ENCODE assay signal across 16 mouse cellular contexts in genomic region chr16:29904183-29904775, GRCm38 (mm10).
DNase-seq lines count a peak whose midpoint lies in the region; ATAC-seq and TF ChIP-seq lines count a peak whose summit lies in the region.
"Had no signal": no experiment of that assay in that cellular context is flagged by ENCODE, and none has a peak within 500 bp of the region (broad histone marks: within the 10 kb centered on the region; RNA-seq: fewer than 3 reads in every experiment).

No protein-coding gene starts in this region.

- peaks cover 41% of the 10 kb centered on the region for H3K27me3 ChIP-seq in hindbrain, embryonic 12.5 days
- peaks cover 3% of the 10 kb centered on the region; the same call in 1 of the 2 replicates for H3K27me3 ChIP-seq in hindbrain, embryonic 11.5 days (ENCODE audit: control insufficient read depth, insufficient read depth, low read length)
- no peaks in the 10 kb centered on the region for H3K27me3 ChIP-seq in lung, embryonic 16.5 days (ENCODE audit: control insufficient read depth, insufficient read depth, low read depth, low read length)
- H3K27me3 ChIP-seq in limb, embryonic 14.5 days (ENCODE audit: control insufficient read depth, insufficient read depth, low read length) = no peaks in the 10 kb centered on the region
- H3K27me3 ChIP-seq in stomach, postnatal 0 days (ENCODE audit: control insufficient read depth, insufficient read depth, low read length) = no peaks in the 10 kb centered on the region
- peaks cover 13% of the 10 kb centered on the region for H3K27me3 ChIP-seq in kidney, embryonic 15.5 days
- H3K27me3 ChIP-seq: heart, embryonic 13.5 days; Patski had no signal

- peak; percentile 32; the same call in 1 of the 2 replicates for ATAC-seq in hindbrain, embryonic 12.5 days (ENCODE audit: low FRiP score)
- ATAC-seq in hindbrain, embryonic 11.5 days (ENCODE audit: low FRiP score) = no peak
- ATAC-seq in lung, embryonic 16.5 days (ENCODE audit: low read depth) = peak; percentile 12; the same call in 1 of the 2 replicates
- ATAC-seq in limb, embryonic 14.5 days (ENCODE audit: low FRiP score, low read depth) = no peak
- ATAC-seq in stomach, postnatal 0 days (ENCODE audit: low FRiP score, low TSS enrichment) = no peak
- ATAC-seq in kidney, embryonic 15.5 days (replicated peaks; ENCODE audit: low FRiP score) = no peak

- TF ChIP-seq POLR2A in lung, adult 2 months (IDR thresholded peaks at IDR 0.05; ENCODE audit: borderline replicate concordance, extremely low read depth, low read depth, low read length) = no peak
- TF ChIP-seq POLR2A in limb, embryonic 14.5 days (IDR thresholded peaks at IDR 0.05; ENCODE audit: borderline replicate concordance, extremely low read depth, insufficient read depth, insufficient read length) = no peak

- no peak overlapping the region for H3K4me2 ChIP-seq in hindbrain, embryonic 12.5 days (replicated peaks)
- H3K4me2 ChIP-seq in hindbrain, embryonic 11.5 days (replicated peaks; ENCODE audit: low read depth, low read length) = no peak overlapping the region
- no peak overlapping the region for H3K4me2 ChIP-seq in lung, embryonic 16.5 days (ENCODE audit: low read depth, low read length)
- H3K4me2 ChIP-seq in limb, embryonic 14.5 days (replicated peaks; ENCODE audit: low read depth, low read length, severe bottlenecking) = no peak overlapping the region; the same call in 1 of the 2 replicates
- H3K4me2 ChIP-seq in stomach, postnatal 0 days (replicated peaks; ENCODE audit: low read depth) = no peak overlapping the region
- no peak overlapping the region for H3K4me2 ChIP-seq in kidney, embryonic 15.5 days
- H3K4me2 ChIP-seq: heart, embryonic 13.5 days; midbrain, embryonic 11.5 days had no signal

- H3K9me3 ChIP-seq in hindbrain, embryonic 12.5 days (replicated peaks) = no peaks in the 10 kb centered on the region
- no peaks in the 10 kb centered on the region for H3K9me3 ChIP-seq in hindbrain, embryonic 11.5 days (ENCODE audit: control insufficient read depth, low read length)
- no peaks in the 10 kb centered on the region for H3K9me3 ChIP-seq in lung, embryonic 16.5 days (ENCODE audit: control insufficient read depth, low read length)
- no peaks in the 10 kb centered on the region for H3K9me3 ChIP-seq in limb, embryonic 14.5 days (ENCODE audit: control insufficient read depth, low read length)
- H3K9me3 ChIP-seq in stomach, postnatal 0 days (ENCODE audit: control insufficient read depth, low read length) = no peaks in the 10 kb centered on the region
- H3K9me3 ChIP-seq in kidney, embryonic 15.5 days (replicated peaks) = no peaks in the 10 kb centered on the region
- H3K9me3 ChIP-seq: heart, embryonic 13.5 days had no signal

- H3K4me1 ChIP-seq in hindbrain, embryonic 12.5 days = peaks cover 18% of the 10 kb centered on the region
- no peaks in the 10 kb centered on the region for H3K4me1 ChIP-seq in hindbrain, embryonic 11.5 days (replicated peaks; ENCODE audit: control insufficient read depth, insufficient read depth, low read length)
- peaks cover 27% of the 10 kb centered on the region for H3K4me1 ChIP-seq in lung, embryonic 16.5 days (replicated peaks; ENCODE audit: control insufficient read depth, insufficient read depth, low read length)
- 0 out of 2 replicates have a peak, but pooled peaks cover 3% of the 10 kb centered on the region for H3K4me1 ChIP-seq in lung, adult 2 months (ENCODE audit: control insufficient read depth, insufficient read depth, low read length)
- H3K4me1 ChIP-seq in limb, embryonic 14.5 days (ENCODE audit: control insufficient read depth, insufficient read depth, low read length) = peaks cover 43% of the 10 kb centered on the region
- H3K4me1 ChIP-seq in stomach, postnatal 0 days (replicated peaks; ENCODE audit: control insufficient read depth, insufficient read depth) = peaks cover 9% of the 10 kb centered on the region
- H3K4me1 ChIP-seq in kidney, embryonic 15.5 days = peaks cover 33% of the 10 kb centered on the region

- TF ChIP-seq CTCF in lung, adult 2 months (IDR thresholded peaks at IDR 0.05; ENCODE audit: insufficient read depth, low read length) = no peak
- TF ChIP-seq CTCF in stomach, postnatal 0 days (IDR thresholded peaks at IDR 0.05; ENCODE audit: low read depth) = no peak

- no peak overlapping the region for H3K9ac ChIP-seq in hindbrain, embryonic 12.5 days
- H3K9ac ChIP-seq in hindbrain, embryonic 11.5 days (ENCODE audit: low read depth, low read length) = no peak overlapping the region
- H3K9ac ChIP-seq in lung, embryonic 16.5 days (ENCODE audit: low read length) = no peak overlapping the region
- 0 out of 2 replicates have a peak overlapping the region, but pooled peaks have one; percentile 4 for H3K9ac ChIP-seq in limb, embryonic 14.5 days (ENCODE audit: low read depth, low read length, severe bottlenecking)
- H3K9ac ChIP-seq in stomach, postnatal 0 days (ENCODE audit: low read length) = no peak overlapping the region
- H3K9ac ChIP-seq in kidney, embryonic 15.5 days = no peak overlapping the region
- H3K9ac ChIP-seq: heart, embryonic 13.5 days had no signal

- WGBS in hindbrain, embryonic 12.5 days = 66% methylated on average over 9 of the region's 9 CpGs
- WGBS in hindbrain, embryonic 11.5 days = 59% methylated on average over 9 of the region's 9 CpGs
- WGBS in lung, embryonic 16.5 days = 50% methylated on average over 9 of the region's 9 CpGs
- 76% methylated on average over 9 of the region's 9 CpGs for WGBS in lung, adult 2 months
- 28% methylated on average over 9 of the region's 9 CpGs for WGBS in limb, embryonic 14.5 days
- WGBS in stomach, postnatal 0 days = 66% methylated on average over 9 of the region's 9 CpGs
- WGBS in kidney, embryonic 15.5 days = 42% methylated on average over 9 of the region's 9 CpGs

- DNase-seq in hindbrain, embryonic 11.5 days (ENCODE audit: low spot score) = no peak
- DNase-seq in lung, adult 2 months = no peak
- DNase-seq in limb, embryonic 14.5 days (ENCODE audit: low spot score) = no peak
- DNase-seq in stomach, postnatal 0 days (ENCODE audit: low spot score) = no peak
- DNase-seq: B cell, adult 2 months; cerebellum, adult 9-11 months; gastrocnemius, postnatal 36 days; heart, postnatal 4 days; kidney, adult 8-10 months; thymus, postnatal 14 days had no signal

- H3K4me3 ChIP-seq in hindbrain, embryonic 12.5 days = no peak overlapping the region
- H3K4me3 ChIP-seq in hindbrain, embryonic 11.5 days (ENCODE audit: low read depth, low read length) = no peak overlapping the region
- no peak overlapping the region for H3K4me3 ChIP-seq in lung, embryonic 16.5 days (ENCODE audit: low read length)
- H3K4me3 ChIP-seq in lung, adult 2 months (replicated peaks; ENCODE audit: extremely low read depth, low read depth, low read length) = no peak overlapping the region
- H3K4me3 ChIP-seq in limb, embryonic 14.5 days (replicated peaks; ENCODE audit: low read length) = no peak overlapping the region
- H3K4me3 ChIP-seq in stomach, postnatal 0 days (ENCODE audit: low read depth, low read length) = no peak overlapping the region
- no peak overlapping the region for H3K4me3 ChIP-seq in kidney, embryonic 15.5 days (replicated peaks)
- H3K4me3 ChIP-seq: heart, embryonic 13.5 days had no signal

- no peak for TF ChIP-seq EP300 in stomach, postnatal 0 days (optimal IDR thresholded peaks at IDR 0.05)

- H3K36me3 ChIP-seq in hindbrain, embryonic 12.5 days = no peaks in the 10 kb centered on the region
- no peaks in the 10 kb centered on the region for H3K36me3 ChIP-seq in hindbrain, embryonic 11.5 days (ENCODE audit: control insufficient read depth, insufficient read depth, low read length)
- H3K36me3 ChIP-seq in lung, embryonic 16.5 days (ENCODE audit: control insufficient read depth, insufficient read depth, low read length) = no peaks in the 10 kb centered on the region
- H3K36me3 ChIP-seq in limb, embryonic 14.5 days (ENCODE audit: control insufficient read depth, insufficient read depth, low read length) = no peaks in the 10 kb centered on the region
- H3K36me3 ChIP-seq in stomach, postnatal 0 days (ENCODE audit: control insufficient read depth, insufficient read depth, low read length) = no peaks in the 10 kb centered on the region
- no peaks in the 10 kb centered on the region for H3K36me3 ChIP-seq in kidney, embryonic 15.5 days
- H3K36me3 ChIP-seq: heart, embryonic 13.5 days had no signal

- H3K27ac ChIP-seq in hindbrain, embryonic 12.5 days = no peak overlapping the region
- no peak overlapping the region for H3K27ac ChIP-seq in hindbrain, embryonic 11.5 days (ENCODE audit: low read depth, low read length)
- H3K27ac ChIP-seq in lung, embryonic 16.5 days (ENCODE audit: low read length) = peak overlapping the region; percentile 28; the same call in 1 of the 2 replicates
- H3K27ac ChIP-seq in limb, embryonic 14.5 days (replicated peaks; ENCODE audit: low read depth, low read length) = no peak overlapping the region
- H3K27ac ChIP-seq in stomach, postnatal 0 days (replicated peaks) = 0 out of 2 replicates have a peak overlapping the region, but pooled peaks have one; percentile 20
- no peak overlapping the region for H3K27ac ChIP-seq in kidney, embryonic 15.5 days
- H3K27ac ChIP-seq: heart, embryonic 13.5 days had no signal

Comparison
In these comparisons a context has a peak if more than half of its experiments do, and no peak if none do; other contexts are left out.
1. ATAC-seq: peak in hindbrain, embryonic 12.5 days (single experiment) and lung, embryonic 16.5 days (single experiment); none in hindbrain, embryonic 11.5 days (single experiment), limb, embryonic 14.5 days (single experiment), stomach, postnatal 0 days (single experiment) and kidney, embryonic 15.5 days (single experiment).
2. H3K27ac ChIP-seq: peak in lung, embryonic 16.5 days (single experiment) and stomach, postnatal 0 days (single experiment); none in hindbrain, embryonic 12.5 days (single experiment), hindbrain, embryonic 11.5 days (single experiment), limb, embryonic 14.5 days (single experiment) and kidney, embryonic 15.5 days (single experiment).